Mouse (Mus musculus): ENCODE data around the gene Cfap43. TPM values are rescaled to one million over a fixed set of nuclear protein-coding genes. Genes with fewer than 3 reads are reported as not detected.

Cfap43 gene
- polyA plus RNA-seq, 1 experiment from 2014 or later, result 0.16 TPM

GRCm38 (mm10) chr19:47918016-47918415 is 1.1 kb downstream of the Cfap43 start:
- H3K4me2 ChIP-seq (replicated peaks; ENCODE audit: low read depth), result peak overlapping the region; percentile 94
- no peak for ATAC-seq
- peak overlapping the region; percentile 78 for H3K4me3 ChIP-seq (ENCODE audit: low read depth, low read length)
- no peak for TF ChIP-seq CTCF (IDR thresholded peaks at IDR 0.05; ENCODE audit: low read depth)
- H3K27ac ChIP-seq (ENCODE audit: low read depth, low read length), result no peak overlapping the region
- no peaks in the 10 kb centered on the region for H3K9me3 ChIP-seq (ENCODE audit: control insufficient read depth)
- H3K9ac ChIP-seq (ENCODE audit: low read depth, low read length), result 0 out of 2 replicates have a peak overlapping the region, but pooled peaks have one; percentile 78
- no peaks in the 10 kb centered on the region for H3K27me3 ChIP-seq (replicated peaks; ENCODE audit: control insufficient read depth, insufficient read depth, low read length)
- no peaks in the 10 kb centered on the region for H3K36me3 ChIP-seq (ENCODE audit: control insufficient read depth, insufficient read depth)
- H3K4me1 ChIP-seq (replicated peaks; ENCODE audit: control insufficient read depth, insufficient read depth, low read length), result 0 out of 2 replicates have a peak, but pooled peaks cover 3% of the 10 kb centered on the region
- 23% methylated on average over 9 of the region's 9 CpGs for WGBS

- WGBS, result 33% methylated on average over 4 of the region's 4 CpGs
- Histone ChIP-seq H3K4me3 (ENCODE audit: low read depth, low read length) (no peak overlapping the region), H3K27me3 (replicated peaks; ENCODE audit: control insufficient read depth, insufficient read depth, low read length) (no peaks in the 10 kb centered on the region), H3K9me3 (ENCODE audit: control insufficient read depth) (no peaks in the 10 kb centered on the region), H3K4me1 (replicated peaks; ENCODE audit: control insufficient read depth, insufficient read depth, low read length) (0 out of 2 replicates have a peak, but pooled peaks cover 3% of the 10 kb centered on the region), H3K4me2 (replicated peaks; ENCODE audit: low read depth) (peak overlapping the region; percentile 94), H3K36me3 (ENCODE audit: control insufficient read depth, insufficient read depth) (no peaks in the 10 kb centered on the region), H3K9ac (ENCODE audit: low read depth, low read length) (no peak overlapping the region), H3K27ac (ENCODE audit: low read depth, low read length) (no peak overlapping the region)
- TF ChIP-seq CTCF (IDR thresholded peaks at IDR 0.05; ENCODE audit: low read depth), result no peak
- no peak for ATAC-seq
Measured at GRCm38 (mm10) chr19:47917396-47917795, 1.7 kb downstream of the Cfap43 start.

GRCm38 (mm10) chr19:47915251-47915650 is 3.8 kb downstream of the Cfap43 start:
- Histone ChIP-seq H3K9ac (ENCODE audit: low read depth, low read length) (no peak overlapping the region), H3K27ac (ENCODE audit: low read depth, low read length) (no peak overlapping the region), H3K4me1 (replicated peaks; ENCODE audit: control insufficient read depth, insufficient read depth, low read length) (0 out of 2 replicates have a peak, but pooled peaks cover 3% of the 10 kb centered on the region), H3K9me3 (ENCODE audit: control insufficient read depth) (no peaks in the 10 kb centered on the region), H3K36me3 (ENCODE audit: control insufficient read depth, insufficient read depth) (no peaks in the 10 kb centered on the region), H3K27me3 (replicated peaks; ENCODE audit: control insufficient read depth, insufficient read depth, low read length) (no peaks in the 10 kb centered on the region), H3K4me2 (replicated peaks; ENCODE audit: low read depth) (no peak overlapping the region), H3K4me3 (ENCODE audit: low read depth, low read length) (no peak overlapping the region)
- WGBS, result 72% methylated on average over 4 of the region's 4 CpGs
- ATAC-seq, result no peak
- TF ChIP-seq CTCF (IDR thresholded peaks at IDR 0.05; ENCODE audit: low read depth), result no peak

- Histone ChIP-seq H3K36me3 (ENCODE audit: control insufficient read depth, insufficient read depth) (no peaks in the 10 kb centered on the region), H3K4me2 (replicated peaks; ENCODE audit: low read depth) (no peak overlapping the region), H3K27ac (ENCODE audit: low read depth, low read length) (no peak overlapping the region), H3K4me1 (replicated peaks; ENCODE audit: control insufficient read depth, insufficient read depth, low read length) (0 out of 2 replicates have a peak, but pooled peaks cover 3% of the 10 kb centered on the region), H3K27me3 (replicated peaks; ENCODE audit: control insufficient read depth, insufficient read depth, low read length) (no peaks in the 10 kb centered on the region), H3K9ac (ENCODE audit: low read depth, low read length) (no peak overlapping the region), H3K9me3 (ENCODE audit: control insufficient read depth) (no peaks in the 10 kb centered on the region), H3K4me3 (ENCODE audit: low read depth, low read length) (no peak overlapping the region)
- ATAC-seq, result no peak
- 90% methylated on average over 4 of the region's 4 CpGs for WGBS
- no peak for TF ChIP-seq CTCF (IDR thresholded peaks at IDR 0.05; ENCODE audit: low read depth)
Measured at GRCm38 (mm10) chr19:47914191-47914590, 4.9 kb downstream of the Cfap43 start.

- H3K36me3 ChIP-seq (ENCODE audit: control insufficient read depth, insufficient read depth), result no peaks in the 10 kb centered on the region
- H3K4me3 ChIP-seq (ENCODE audit: low read depth, low read length), result no peak overlapping the region
- no peak for TF ChIP-seq CTCF (IDR thresholded peaks at IDR 0.05; ENCODE audit: low read depth)
- H3K27me3 ChIP-seq (replicated peaks; ENCODE audit: control insufficient read depth, insufficient read depth, low read length), result no peaks in the 10 kb centered on the region
- H3K4me1 ChIP-seq (replicated peaks; ENCODE audit: control insufficient read depth, insufficient read depth, low read length), result 0 out of 2 replicates have a peak, but pooled peaks cover 2% of the 10 kb centered on the region
- no peak overlapping the region for H3K27ac ChIP-seq (ENCODE audit: low read depth, low read length)
- WGBS, result 89% methylated on average over 7 of the region's 7 CpGs
- no peak overlapping the region for H3K4me2 ChIP-seq (replicated peaks; ENCODE audit: low read depth)
- ATAC-seq, result no peak
- no peaks in the 10 kb centered on the region for H3K9me3 ChIP-seq (ENCODE audit: control insufficient read depth)
- H3K9ac ChIP-seq (ENCODE audit: low read depth, low read length), result no peak overlapping the region
Measured at GRCm38 (mm10) chr19:47913344-47913743, 5.7 kb downstream of the Cfap43 start.

- 83% methylated on average over 4 of the region's 4 CpGs for WGBS
- no peaks in the 10 kb centered on the region for H3K36me3 ChIP-seq (ENCODE audit: control insufficient read depth, insufficient read depth)
- no peak for ATAC-seq
- no peaks in the 10 kb centered on the region for H3K4me1 ChIP-seq (replicated peaks; ENCODE audit: control insufficient read depth, insufficient read depth, low read length)
- no peaks in the 10 kb centered on the region for H3K9me3 ChIP-seq (ENCODE audit: control insufficient read depth)
- no peak for TF ChIP-seq CTCF (IDR thresholded peaks at IDR 0.05; ENCODE audit: low read depth)
- H3K27me3 ChIP-seq (replicated peaks; ENCODE audit: control insufficient read depth, insufficient read depth, low read length), result no peaks in the 10 kb centered on the region
- H3K9ac ChIP-seq (ENCODE audit: low read depth, low read length), result no peak overlapping the region
- H3K4me3 ChIP-seq (ENCODE audit: low read depth, low read length), result no peak overlapping the region
- no peak overlapping the region for H3K4me2 ChIP-seq (replicated peaks; ENCODE audit: low read depth)
- no peak overlapping the region for H3K27ac ChIP-seq (ENCODE audit: low read depth, low read length)
Measured at GRCm38 (mm10) chr19:47910751-47911150, 8.3 kb downstream of the Cfap43 start.
